Mouse (Mus musculus): ENCODE measurements around the gene Gm13698. TPM values are rescaled to one million over a fixed set of nuclear protein-coding genes. Genes with fewer than 3 reads are reported as not detected.
"Not testable (repeated sequence)": the region's sequence is repeated elsewhere in the genome, so short reads cannot be mapped to it uniquely, and the experiment has no call there.

The Gm13698 gene
- polyA plus RNA-seq (2012; rRNA removed): not detected in 2 replicates

DNA sequence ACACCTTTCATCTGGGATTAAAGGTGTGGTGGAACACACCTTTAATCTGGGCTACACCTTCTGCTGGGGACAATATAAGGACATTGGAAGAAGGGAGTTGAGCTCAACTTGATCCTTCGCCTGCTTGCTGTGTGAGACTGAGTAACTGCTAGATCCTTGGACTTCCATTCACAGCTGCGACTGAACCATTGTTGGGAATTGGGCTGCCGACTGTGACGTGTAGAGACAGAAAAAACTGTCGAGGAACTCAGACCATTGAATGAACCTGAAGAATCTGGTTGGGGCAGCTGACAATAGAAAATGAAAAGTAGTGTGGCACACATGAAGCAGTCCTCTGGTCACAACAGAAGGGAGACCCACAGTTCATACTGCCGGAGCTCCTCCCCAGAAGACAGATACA, at the start of gene Gm13698:
Gene Gm13698, plus strand, starts transcription at position 301 of the 400 bp plus-strand sequence.
- H3K27ac ChIP-seq (ENCODE audit: insufficient read depth, low read length); H3K4me1 ChIP-seq (ENCODE audit: control insufficient read depth, insufficient read depth, low read length); DNase-seq; H3K4me3 ChIP-seq (replicated peaks; ENCODE audit: insufficient read depth, low read depth, low read length); H3K27me3 ChIP-seq (ENCODE audit: control insufficient read depth, insufficient read depth, low read length): not testable (repeated sequence)
- WGBS: no CpG with 5 or more reads among the region's 6 CpGs

DNA sequence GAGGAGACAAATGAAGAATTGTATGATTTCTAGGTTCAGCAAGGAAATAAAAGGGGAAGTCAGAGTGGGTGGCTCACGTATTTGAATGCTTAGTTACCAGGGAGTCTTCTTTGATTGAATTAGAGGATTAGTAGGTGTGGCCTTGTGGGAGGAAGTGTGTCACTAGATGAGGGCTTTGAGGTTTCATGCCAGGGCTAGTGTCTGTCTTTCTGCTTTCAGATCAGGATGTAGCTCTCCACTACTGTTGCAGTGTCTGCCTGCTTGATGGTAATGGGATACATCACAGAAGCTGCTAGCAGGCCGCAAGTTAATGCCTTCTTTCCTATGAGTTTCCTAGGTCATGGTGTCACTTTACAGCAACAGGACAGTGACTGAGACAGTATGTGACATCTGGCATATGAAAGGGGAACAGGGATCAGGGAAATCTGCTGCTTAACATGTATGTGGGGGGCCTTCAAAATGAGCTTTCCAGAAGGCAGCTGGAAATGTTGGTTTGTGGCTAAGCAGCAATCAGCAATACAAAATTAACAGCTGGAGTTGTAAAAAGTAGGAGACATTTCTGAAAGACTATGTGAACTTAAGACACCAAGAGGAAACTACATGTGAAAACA, 25.9 kb upstream of the Gm13698 start:
- WGBS: 63% methylated on average over 2 of the region's 2 CpGs
- DNase-seq: no peak
- Histone ChIP-seq H3K4me1 (ENCODE audit: control insufficient read depth, insufficient read depth, low read length) (no peaks in the 10 kb centered on the region), H3K27me3 (ENCODE audit: control insufficient read depth, insufficient read depth, low read length) (no peaks in the 10 kb centered on the region), H3K4me3 (replicated peaks; ENCODE audit: insufficient read depth, low read depth, low read length) (no peak overlapping the region), H3K27ac (ENCODE audit: insufficient read depth, low read length) (no peak overlapping the region)
- no peak for TF ChIP-seq CTCF (IDR thresholded peaks at IDR 0.05; ENCODE audit: borderline replicate concordance, insufficient read depth, low read depth, low read length)
- no peak for TF ChIP-seq POLR2A (IDR thresholded peaks at IDR 0.05; ENCODE audit: borderline replicate concordance, insufficient read depth, low read length)

DNA sequence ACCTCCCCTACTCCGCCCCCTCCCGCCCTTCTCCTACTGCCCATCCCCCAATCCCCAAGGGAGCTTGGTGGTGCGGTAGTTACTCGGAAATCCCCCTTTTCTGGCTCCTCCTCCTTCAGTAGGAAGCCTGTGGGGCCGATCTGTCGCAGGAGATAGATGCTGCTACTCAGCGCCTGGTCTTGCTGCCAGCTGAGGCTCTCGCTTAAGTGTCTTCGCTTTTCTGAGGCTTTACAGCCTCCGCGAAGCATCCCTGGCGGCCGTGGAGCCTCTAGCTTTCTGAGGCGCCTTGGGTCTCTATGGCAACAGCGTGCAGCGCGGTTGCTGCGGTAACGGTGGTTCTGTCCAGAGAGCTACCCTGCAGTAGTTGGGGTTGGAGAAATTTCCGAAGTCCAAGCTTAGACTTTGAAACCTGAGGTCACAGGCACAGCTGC, 14.5 kb upstream of the Gm13698 start, which contains the start of gene Zswim2:
Gene Zswim2, minus strand, starts transcription at position 298 of the 431 bp plus-strand sequence.
- no peak for TF ChIP-seq CTCF (IDR thresholded peaks at IDR 0.05; ENCODE audit: borderline replicate concordance, insufficient read depth, low read depth, low read length)
- TF ChIP-seq POLR2A (IDR thresholded peaks at IDR 0.05; ENCODE audit: borderline replicate concordance, insufficient read depth, low read length): no peak
- no peaks in the 10 kb centered on the region for H3K27me3 ChIP-seq (ENCODE audit: control insufficient read depth, insufficient read depth, low read length)
- H3K4me1 ChIP-seq (ENCODE audit: control insufficient read depth, insufficient read depth, low read length): no peaks in the 10 kb centered on the region
- WGBS: under 1% methylated on average over 20 of the region's 20 CpGs
- no peak within 1 kb of the TSS for H3K27ac ChIP-seq (ENCODE audit: insufficient read depth, low read length)
- H3K4me3 ChIP-seq (replicated peaks; ENCODE audit: insufficient read depth, low read depth, low read length): peak within 1 kb of the TSS; percentile 30
- peak; percentile 57 to 59 for DNase-seq

DNA sequence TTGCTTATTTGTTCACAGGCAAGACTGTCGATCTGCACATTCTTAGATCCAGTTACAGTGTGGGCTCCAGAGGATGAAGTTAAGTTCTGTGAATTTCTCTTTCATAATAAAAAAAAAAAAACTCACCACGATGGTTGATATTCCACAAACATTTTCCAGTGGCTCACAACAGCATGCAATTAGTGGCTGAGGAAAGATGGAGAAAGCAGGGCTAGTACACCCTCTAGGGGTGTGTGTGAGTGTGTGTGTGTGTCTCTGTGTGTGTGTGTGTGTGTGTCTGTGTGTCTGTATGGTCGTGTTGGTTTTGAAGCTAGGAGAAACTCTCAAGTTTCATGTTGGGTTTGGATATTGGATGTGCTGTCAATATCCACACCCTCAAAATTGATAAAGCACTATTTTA, 14.1 kb upstream of the Gm13698 start:
- no peak overlapping the region for H3K27ac ChIP-seq (ENCODE audit: insufficient read depth, low read length)
- H3K4me3 ChIP-seq (replicated peaks; ENCODE audit: insufficient read depth, low read depth, low read length): no peak overlapping the region
- H3K4me1 ChIP-seq (ENCODE audit: control insufficient read depth, insufficient read depth, low read length): no peaks in the 10 kb centered on the region
- no peak for DNase-seq
- H3K27me3 ChIP-seq (ENCODE audit: control insufficient read depth, insufficient read depth, low read length): no peaks in the 10 kb centered on the region
- TF ChIP-seq CTCF (IDR thresholded peaks at IDR 0.05; ENCODE audit: borderline replicate concordance, insufficient read depth, low read depth, low read length): no peak
- TF ChIP-seq POLR2A (IDR thresholded peaks at IDR 0.05; ENCODE audit: borderline replicate concordance, insufficient read depth, low read length): no peak
- 20% methylated on average over 3 of the region's 3 CpGs for WGBS

DNA sequence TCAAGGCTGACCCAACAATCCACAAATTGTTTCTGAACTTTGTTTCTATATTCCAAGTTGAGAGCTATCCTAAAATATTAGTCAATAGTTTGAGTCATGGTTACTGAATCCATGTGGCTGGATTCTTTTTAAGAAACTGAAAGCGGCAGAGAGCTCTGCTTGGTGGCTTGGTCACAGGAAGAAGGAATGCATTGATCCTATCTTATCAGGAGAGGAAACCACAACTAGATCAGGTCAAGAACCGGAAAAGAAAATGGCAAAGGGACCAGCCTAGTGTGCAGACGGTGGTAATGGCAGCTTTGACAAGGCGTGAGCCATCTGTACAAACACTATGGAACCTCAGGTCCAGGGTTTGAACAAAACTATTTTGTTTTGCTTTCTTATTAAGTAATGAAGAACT, 13.7 kb upstream of the Gm13698 start:
- WGBS: 78% methylated on average over 4 of the region's 4 CpGs
- no peak for TF ChIP-seq POLR2A (IDR thresholded peaks at IDR 0.05; ENCODE audit: borderline replicate concordance, insufficient read depth, low read length)
- no peak for TF ChIP-seq CTCF (IDR thresholded peaks at IDR 0.05; ENCODE audit: borderline replicate concordance, insufficient read depth, low read depth, low read length)
- Histone ChIP-seq H3K27ac (ENCODE audit: insufficient read depth, low read length) (no peak overlapping the region), H3K4me3 (replicated peaks; ENCODE audit: insufficient read depth, low read depth, low read length) (no peak overlapping the region), H3K4me1 (ENCODE audit: control insufficient read depth, insufficient read depth, low read length) (no peaks in the 10 kb centered on the region), H3K27me3 (ENCODE audit: control insufficient read depth, insufficient read depth, low read length) (no peaks in the 10 kb centered on the region)
- no peak for DNase-seq

DNA sequence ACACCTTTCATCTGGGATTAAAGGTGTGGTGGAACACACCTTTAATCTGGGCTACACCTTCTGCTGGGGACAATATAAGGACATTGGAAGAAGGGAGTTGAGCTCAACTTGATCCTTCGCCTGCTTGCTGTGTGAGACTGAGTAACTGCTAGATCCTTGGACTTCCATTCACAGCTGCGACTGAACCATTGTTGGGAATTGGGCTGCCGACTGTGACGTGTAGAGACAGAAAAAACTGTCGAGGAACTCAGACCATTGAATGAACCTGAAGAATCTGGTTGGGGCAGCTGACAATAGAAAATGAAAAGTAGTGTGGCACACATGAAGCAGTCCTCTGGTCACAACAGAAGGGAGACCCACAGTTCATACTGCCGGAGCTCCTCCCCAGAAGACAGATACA, 5.7 kb downstream of the Gm13698 start, which contains the start of gene Gm13693:
Gene Gm13693, plus strand, starts transcription at position 301 of the 400 bp plus-strand sequence.
- H3K4me1 ChIP-seq (ENCODE audit: control insufficient read depth, insufficient read depth, low read length); H3K27me3 ChIP-seq (ENCODE audit: control insufficient read depth, insufficient read depth, low read length); H3K4me3 ChIP-seq (replicated peaks; ENCODE audit: insufficient read depth, low read depth, low read length); DNase-seq; H3K27ac ChIP-seq (ENCODE audit: insufficient read depth, low read length): not testable (repeated sequence)
- WGBS: no CpG with 5 or more reads among the region's 6 CpGs

DNA sequence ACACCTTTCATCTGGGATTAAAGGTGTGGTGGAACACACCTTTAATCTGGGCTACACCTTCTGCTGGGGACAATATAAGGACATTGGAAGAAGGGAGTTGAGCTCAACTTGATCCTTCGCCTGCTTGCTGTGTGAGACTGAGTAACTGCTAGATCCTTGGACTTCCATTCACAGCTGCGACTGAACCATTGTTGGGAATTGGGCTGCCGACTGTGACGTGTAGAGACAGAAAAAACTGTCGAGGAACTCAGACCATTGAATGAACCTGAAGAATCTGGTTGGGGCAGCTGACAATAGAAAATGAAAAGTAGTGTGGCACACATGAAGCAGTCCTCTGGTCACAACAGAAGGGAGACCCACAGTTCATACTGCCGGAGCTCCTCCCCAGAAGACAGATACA, 11.5 kb downstream of the Gm13698 start, which contains the start of gene Gm13695:
Gene Gm13695, plus strand, starts transcription at position 301 of the 400 bp plus-strand sequence.
- WGBS: no CpG with 5 or more reads among the region's 6 CpGs
- H3K27ac ChIP-seq (ENCODE audit: insufficient read depth, low read length); H3K4me1 ChIP-seq (ENCODE audit: control insufficient read depth, insufficient read depth, low read length); DNase-seq; H3K27me3 ChIP-seq (ENCODE audit: control insufficient read depth, insufficient read depth, low read length); H3K4me3 ChIP-seq (replicated peaks; ENCODE audit: insufficient read depth, low read depth, low read length): not testable (repeated sequence)

DNA sequence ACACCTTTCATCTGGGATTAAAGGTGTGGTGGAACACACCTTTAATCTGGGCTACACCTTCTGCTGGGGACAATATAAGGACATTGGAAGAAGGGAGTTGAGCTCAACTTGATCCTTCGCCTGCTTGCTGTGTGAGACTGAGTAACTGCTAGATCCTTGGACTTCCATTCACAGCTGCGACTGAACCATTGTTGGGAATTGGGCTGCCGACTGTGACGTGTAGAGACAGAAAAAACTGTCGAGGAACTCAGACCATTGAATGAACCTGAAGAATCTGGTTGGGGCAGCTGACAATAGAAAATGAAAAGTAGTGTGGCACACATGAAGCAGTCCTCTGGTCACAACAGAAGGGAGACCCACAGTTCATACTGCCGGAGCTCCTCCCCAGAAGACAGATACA, 17.3 kb downstream of the Gm13698 start, which contains the start of gene Gm13696:
Gene Gm13696, plus strand, starts transcription at position 301 of the 400 bp plus-strand sequence.
- H3K27me3 ChIP-seq (ENCODE audit: control insufficient read depth, insufficient read depth, low read length); H3K4me1 ChIP-seq (ENCODE audit: control insufficient read depth, insufficient read depth, low read length); H3K27ac ChIP-seq (ENCODE audit: insufficient read depth, low read length); DNase-seq; H3K4me3 ChIP-seq (replicated peaks; ENCODE audit: insufficient read depth, low read depth, low read length): not testable (repeated sequence)
- no CpG with 5 or more reads among the region's 6 CpGs for WGBS

DNA sequence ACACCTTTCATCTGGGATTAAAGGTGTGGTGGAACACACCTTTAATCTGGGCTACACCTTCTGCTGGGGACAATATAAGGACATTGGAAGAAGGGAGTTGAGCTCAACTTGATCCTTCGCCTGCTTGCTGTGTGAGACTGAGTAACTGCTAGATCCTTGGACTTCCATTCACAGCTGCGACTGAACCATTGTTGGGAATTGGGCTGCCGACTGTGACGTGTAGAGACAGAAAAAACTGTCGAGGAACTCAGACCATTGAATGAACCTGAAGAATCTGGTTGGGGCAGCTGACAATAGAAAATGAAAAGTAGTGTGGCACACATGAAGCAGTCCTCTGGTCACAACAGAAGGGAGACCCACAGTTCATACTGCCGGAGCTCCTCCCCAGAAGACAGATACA, 23.1 kb downstream of the Gm13698 start, which contains the start of gene Gm13694:
Gene Gm13694, plus strand, starts transcription at position 301 of the 400 bp plus-strand sequence.
- DNase-seq; H3K4me3 ChIP-seq (replicated peaks; ENCODE audit: insufficient read depth, low read depth, low read length); H3K27ac ChIP-seq (ENCODE audit: insufficient read depth, low read length); H3K4me1 ChIP-seq (ENCODE audit: control insufficient read depth, insufficient read depth, low read length); H3K27me3 ChIP-seq (ENCODE audit: control insufficient read depth, insufficient read depth, low read length): not testable (repeated sequence)
- no CpG with 5 or more reads among the region's 6 CpGs for WGBS

DNA sequence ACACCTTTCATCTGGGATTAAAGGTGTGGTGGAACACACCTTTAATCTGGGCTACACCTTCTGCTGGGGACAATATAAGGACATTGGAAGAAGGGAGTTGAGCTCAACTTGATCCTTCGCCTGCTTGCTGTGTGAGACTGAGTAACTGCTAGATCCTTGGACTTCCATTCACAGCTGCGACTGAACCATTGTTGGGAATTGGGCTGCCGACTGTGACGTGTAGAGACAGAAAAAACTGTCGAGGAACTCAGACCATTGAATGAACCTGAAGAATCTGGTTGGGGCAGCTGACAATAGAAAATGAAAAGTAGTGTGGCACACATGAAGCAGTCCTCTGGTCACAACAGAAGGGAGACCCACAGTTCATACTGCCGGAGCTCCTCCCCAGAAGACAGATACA, 28.9 kb downstream of the Gm13698 start, which contains the start of gene Gm13697:
Gene Gm13697, plus strand, starts transcription at position 301 of the 400 bp plus-strand sequence.
- no CpG with 5 or more reads among the region's 6 CpGs for WGBS
- not testable (repeated sequence) for H3K27me3 ChIP-seq (ENCODE audit: control insufficient read depth, insufficient read depth, low read length); H3K4me3 ChIP-seq (replicated peaks; ENCODE audit: insufficient read depth, low read depth, low read length); H3K4me1 ChIP-seq (ENCODE audit: control insufficient read depth, insufficient read depth, low read length); DNase-seq; H3K27ac ChIP-seq (ENCODE audit: insufficient read depth, low read length)

DNA sequence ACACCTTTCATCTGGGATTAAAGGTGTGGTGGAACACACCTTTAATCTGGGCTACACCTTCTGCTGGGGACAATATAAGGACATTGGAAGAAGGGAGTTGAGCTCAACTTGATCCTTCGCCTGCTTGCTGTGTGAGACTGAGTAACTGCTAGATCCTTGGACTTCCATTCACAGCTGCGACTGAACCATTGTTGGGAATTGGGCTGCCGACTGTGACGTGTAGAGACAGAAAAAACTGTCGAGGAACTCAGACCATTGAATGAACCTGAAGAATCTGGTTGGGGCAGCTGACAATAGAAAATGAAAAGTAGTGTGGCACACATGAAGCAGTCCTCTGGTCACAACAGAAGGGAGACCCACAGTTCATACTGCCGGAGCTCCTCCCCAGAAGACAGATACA, 34.8 kb downstream of the Gm13698 start, which contains the start of gene Gm13691:
Gene Gm13691, plus strand, starts transcription at position 301 of the 400 bp plus-strand sequence.
- WGBS: no CpG with 5 or more reads among the region's 6 CpGs
- H3K4me3 ChIP-seq (replicated peaks; ENCODE audit: insufficient read depth, low read depth, low read length); H3K4me1 ChIP-seq (ENCODE audit: control insufficient read depth, insufficient read depth, low read length); DNase-seq; H3K27me3 ChIP-seq (ENCODE audit: control insufficient read depth, insufficient read depth, low read length); H3K27ac ChIP-seq (ENCODE audit: insufficient read depth, low read length): not testable (repeated sequence)
